Mouse (Mus musculus) megakaryocyte, embryonic 14.5 days (primary cell): ENCODE results near the gene Stx4a. TPM values are rescaled to one million over a fixed set of nuclear protein-coding genes. Genes with fewer than 3 reads are reported as not detected.

Experiments used
- H3K27me3 ChIP-seq: replicated peaks from 2 replicates; pipeline ENCODE3; 2012; ENCODE audit warnings: inconsistent platforms
- H3K36me3 ChIP-seq: replicated peaks from 2 replicates; pipeline ENCODE3; 2012; ENCODE audit warnings: low read length, inconsistent platforms, mixed read lengths
- H3K4me1 ChIP-seq: 2 replicates; pipeline ENCODE4 v1.6.1; 2012; ENCODE audit warnings: inconsistent platforms
- H3K4me3 ChIP-seq: replicated peaks from 2 replicates; pipeline ENCODE3; 2012; ENCODE audit warnings: moderate library complexity, mild to moderate bottlenecking, inconsistent platforms
- H3K9me3 ChIP-seq: 2 replicates; pipeline ENCODE4 v1.6.1; 2012; ENCODE audit warnings: inconsistent platforms
- FLI1 ChIP-seq: IDR thresholded peaks from 2 replicates; pipeline ENCODE4 v1.6.1; 2012; ENCODE audit warnings: low read length, inconsistent platforms, mixed read lengths
- GATA1 ChIP-seq: IDR thresholded peaks from 3 replicates; pipeline ENCODE4 v1.6.1; 2012; ENCODE audit warnings: mixed read lengths, low read length, inconsistent platforms, borderline replicate concordance
- polyA plus RNA-seq: library from polyadenylated mRNA; stranded (reverse); fragments of >175 nt; gene quantifications from 2 replicates; pipeline ENCODE4 v1.2.3, GENCODE M21; 2012; ENCODE audit warnings: low replicate concordance; ENCODE audit not compliant: insufficient read depth

Gene Stx4a
- polyA plus RNA-seq, 1 experiment: 167 TPM

DNA sequence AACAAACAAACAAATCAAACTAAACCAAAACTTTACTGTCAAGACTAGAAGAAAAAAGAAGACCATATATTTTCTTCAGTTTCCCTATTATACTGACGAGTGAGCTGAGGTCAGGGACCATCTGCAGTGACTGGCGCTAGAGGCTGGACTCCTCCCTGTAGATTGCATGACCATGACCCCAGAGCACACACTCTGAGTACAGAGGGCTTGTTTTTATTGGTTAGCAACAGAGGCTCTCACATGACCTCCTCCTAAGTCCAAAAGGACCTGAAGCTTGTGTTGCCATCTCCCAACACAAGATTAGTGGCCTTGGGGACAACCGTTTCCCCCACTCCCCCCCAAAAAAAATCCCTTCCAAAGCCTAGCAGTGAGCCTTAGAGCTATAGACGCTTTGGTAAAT, 10.3 kb upstream of the Stx4a start:
- Histone ChIP-seq H3K4me1 (peaks cover 49% of the 10 kb centered on the region), H3K9me3 (no peaks in the 10 kb centered on the region; the same call in 1 of the 2 replicates), H3K4me3 (no peak overlapping the region), H3K27me3 (peaks cover 6% of the 10 kb centered on the region), H3K36me3 (no peaks in the 10 kb centered on the region)
- TF ChIP-seq FLI1: no peak
- TF ChIP-seq GATA1: no peak

DNA sequence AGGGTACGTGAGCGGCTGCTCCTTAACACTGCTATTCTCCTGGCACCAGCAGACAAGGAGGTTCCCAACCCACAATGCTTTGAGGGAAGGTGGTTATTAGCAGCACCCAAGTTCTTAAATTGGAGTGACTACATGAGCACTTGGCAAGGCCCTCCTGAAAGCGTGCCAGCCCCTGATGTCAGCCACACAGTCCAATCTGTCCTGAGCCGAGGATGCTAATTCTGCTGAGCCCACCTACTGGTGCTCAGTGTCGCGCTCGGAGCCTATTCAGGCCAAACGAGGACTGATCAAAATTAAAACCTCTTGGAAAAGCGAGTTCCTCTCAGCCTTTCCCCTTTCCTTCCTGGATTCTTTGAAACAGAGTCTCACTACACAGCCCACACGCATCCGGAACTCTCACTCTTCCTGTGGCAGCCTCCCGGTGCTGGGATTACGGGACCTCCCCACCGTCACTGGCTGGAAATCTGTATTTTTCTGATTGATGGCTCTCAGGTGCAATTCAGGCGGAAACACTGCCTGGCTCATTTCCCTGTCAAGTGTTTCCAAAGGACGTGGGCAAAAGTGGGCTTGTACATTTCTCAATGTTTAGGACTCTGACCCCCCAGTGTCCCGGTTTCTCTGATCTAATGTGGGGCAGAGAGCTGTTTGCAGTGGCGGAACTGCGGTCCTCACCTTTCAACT, 9.7 kb upstream of the Stx4a start:
- H3K4me3 ChIP-seq: no peak overlapping the region
- H3K36me3 ChIP-seq: no peaks in the 10 kb centered on the region
- H3K9me3 ChIP-seq: no peaks in the 10 kb centered on the region; the same call in 1 of the 2 replicates
- peaks cover 6% of the 10 kb centered on the region for H3K27me3 ChIP-seq
- peaks cover 43% of the 10 kb centered on the region for H3K4me1 ChIP-seq
- TF ChIP-seq GATA1: no peak
- no peak for TF ChIP-seq FLI1

DNA sequence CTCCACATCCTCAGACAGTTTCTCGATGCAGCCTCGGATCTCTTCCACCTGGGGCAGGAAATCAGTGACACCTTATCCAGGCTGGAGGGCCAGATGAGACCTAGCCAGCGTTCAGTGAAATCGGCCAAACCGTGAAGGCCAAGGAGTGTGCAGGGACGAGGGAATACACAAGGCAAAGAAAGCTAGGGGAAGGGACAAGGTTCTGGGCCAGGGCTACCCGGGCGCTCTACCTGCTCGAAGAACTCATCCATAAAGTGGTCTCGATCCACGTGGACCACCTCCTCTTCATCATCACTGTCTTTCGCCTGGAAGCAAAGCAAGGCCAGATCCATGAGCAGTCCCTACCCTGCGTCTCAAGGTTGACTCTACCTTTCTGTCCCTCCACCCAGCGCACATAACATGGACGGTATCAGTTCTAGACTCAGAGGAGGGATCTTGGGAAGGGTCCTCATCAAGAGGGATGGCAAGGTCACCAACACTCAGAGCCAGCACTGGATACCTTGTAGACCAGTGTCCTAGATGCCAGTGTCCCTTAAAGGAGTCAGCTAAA, 8.9 kb upstream of the Stx4a start:
- no peak overlapping the region for H3K4me3 ChIP-seq
- no peaks in the 10 kb centered on the region for H3K36me3 ChIP-seq
- H3K27me3 ChIP-seq: peaks cover 6% of the 10 kb centered on the region
- TF ChIP-seq FLI1 (no peak), GATA1 (no peak)
- H3K4me1 ChIP-seq: peaks cover 43% of the 10 kb centered on the region
- H3K9me3 ChIP-seq: no peaks in the 10 kb centered on the region; the same call in 1 of the 2 replicates

DNA sequence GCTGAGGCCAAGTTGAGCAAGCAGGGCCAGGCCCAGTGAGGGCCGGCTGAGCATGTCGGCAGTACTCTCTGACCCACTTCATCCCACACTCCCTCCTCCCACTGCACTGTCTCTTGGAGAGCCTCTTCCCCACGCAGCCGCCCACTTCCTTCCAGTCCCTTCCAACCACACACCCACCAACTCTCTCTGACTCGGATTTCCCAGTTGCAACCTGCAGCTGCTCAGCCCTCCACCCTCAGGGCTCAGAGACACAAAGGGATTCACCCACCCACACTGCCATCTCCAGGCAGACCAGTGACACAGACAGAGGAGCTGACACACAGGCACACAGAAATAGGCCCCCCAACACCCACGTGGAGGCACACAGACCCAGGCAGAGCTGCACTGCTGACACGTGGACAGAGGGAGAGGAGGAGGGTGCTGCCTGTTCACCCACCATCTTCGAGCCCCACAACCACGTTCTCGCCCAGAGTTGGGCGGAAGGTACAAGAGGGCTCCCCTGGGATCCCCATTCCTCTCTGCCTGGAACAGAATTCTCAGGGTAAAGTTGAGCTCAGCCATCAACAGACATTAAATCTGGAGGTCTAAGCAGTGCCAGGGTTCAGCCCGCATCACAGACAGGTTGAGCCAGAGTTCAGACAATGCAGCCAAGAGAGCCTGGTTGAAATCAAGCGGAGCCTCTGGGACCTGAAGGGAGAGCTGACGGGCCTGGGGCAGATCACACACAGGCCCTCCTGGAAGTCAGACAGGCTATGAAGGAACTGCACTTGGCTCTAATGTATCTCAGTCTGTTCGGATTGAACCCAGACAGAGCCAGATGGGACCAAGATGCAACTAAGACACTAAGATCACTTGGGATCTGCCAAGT, 7.9 kb upstream of the Stx4a start:
- H3K27me3 ChIP-seq: peaks cover 6% of the 10 kb centered on the region
- H3K9me3 ChIP-seq: no peaks in the 10 kb centered on the region
- no peak for TF ChIP-seq FLI1
- no peak for TF ChIP-seq GATA1
- H3K36me3 ChIP-seq: no peaks in the 10 kb centered on the region
- peak overlapping the region; percentile 30 for H3K4me3 ChIP-seq
- H3K4me1 ChIP-seq: peaks cover 46% of the 10 kb centered on the region

DNA sequence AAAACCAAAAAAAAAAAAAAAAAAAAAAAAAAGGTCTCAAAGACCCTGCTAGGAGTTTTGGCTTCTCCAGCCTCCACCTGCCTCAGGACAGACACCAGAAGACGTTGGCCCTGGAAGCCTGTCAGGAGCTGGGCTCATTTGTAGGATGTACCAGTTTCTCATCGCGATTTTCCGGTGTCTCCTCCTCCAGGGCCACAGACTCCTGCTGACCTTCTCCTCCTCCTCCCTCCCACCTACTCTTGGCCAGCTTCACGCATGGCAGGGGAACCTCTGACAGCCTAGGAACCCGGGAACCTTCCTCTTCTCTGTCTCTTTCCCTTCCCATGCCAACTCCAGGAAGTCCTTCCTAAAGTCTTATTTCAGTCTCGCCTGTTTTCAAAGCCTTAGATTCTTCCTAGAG, 7.0 kb upstream of the Stx4a start:
- no peaks in the 10 kb centered on the region for H3K36me3 ChIP-seq
- H3K27me3 ChIP-seq: peaks cover 6% of the 10 kb centered on the region
- H3K9me3 ChIP-seq: no peaks in the 10 kb centered on the region
- no peak overlapping the region for H3K4me3 ChIP-seq
- TF ChIP-seq GATA1 (no peak), FLI1 (no peak)
- H3K4me1 ChIP-seq: peaks cover 48% of the 10 kb centered on the region

DNA sequence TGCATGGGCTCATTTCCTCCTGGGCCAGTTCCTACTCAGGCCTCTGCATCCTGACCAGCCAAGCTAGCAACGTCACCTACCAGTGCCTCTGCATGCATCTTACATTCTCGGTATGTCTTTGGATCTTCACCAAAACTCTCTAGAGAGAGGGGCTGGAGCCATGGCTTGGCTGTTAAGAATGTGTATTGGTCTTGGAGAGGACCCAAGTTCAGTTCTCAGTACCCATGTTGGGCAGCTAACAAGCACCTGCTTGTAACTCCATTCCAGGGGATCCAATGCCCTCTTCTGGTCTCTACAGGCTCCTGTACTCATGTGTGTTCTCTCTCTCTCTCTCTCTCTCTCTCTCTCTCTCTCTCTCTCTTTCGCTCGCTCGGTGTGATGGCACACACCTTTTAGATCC, 6.3 kb upstream of the Stx4a start:
- no peaks in the 10 kb centered on the region for H3K9me3 ChIP-seq
- no peak overlapping the region for H3K4me3 ChIP-seq
- H3K4me1 ChIP-seq: peaks cover 48% of the 10 kb centered on the region
- TF ChIP-seq FLI1 (no peak), GATA1 (no peak)
- no peaks in the 10 kb centered on the region for H3K36me3 ChIP-seq
- H3K27me3 ChIP-seq: peaks cover 6% of the 10 kb centered on the region

DNA sequence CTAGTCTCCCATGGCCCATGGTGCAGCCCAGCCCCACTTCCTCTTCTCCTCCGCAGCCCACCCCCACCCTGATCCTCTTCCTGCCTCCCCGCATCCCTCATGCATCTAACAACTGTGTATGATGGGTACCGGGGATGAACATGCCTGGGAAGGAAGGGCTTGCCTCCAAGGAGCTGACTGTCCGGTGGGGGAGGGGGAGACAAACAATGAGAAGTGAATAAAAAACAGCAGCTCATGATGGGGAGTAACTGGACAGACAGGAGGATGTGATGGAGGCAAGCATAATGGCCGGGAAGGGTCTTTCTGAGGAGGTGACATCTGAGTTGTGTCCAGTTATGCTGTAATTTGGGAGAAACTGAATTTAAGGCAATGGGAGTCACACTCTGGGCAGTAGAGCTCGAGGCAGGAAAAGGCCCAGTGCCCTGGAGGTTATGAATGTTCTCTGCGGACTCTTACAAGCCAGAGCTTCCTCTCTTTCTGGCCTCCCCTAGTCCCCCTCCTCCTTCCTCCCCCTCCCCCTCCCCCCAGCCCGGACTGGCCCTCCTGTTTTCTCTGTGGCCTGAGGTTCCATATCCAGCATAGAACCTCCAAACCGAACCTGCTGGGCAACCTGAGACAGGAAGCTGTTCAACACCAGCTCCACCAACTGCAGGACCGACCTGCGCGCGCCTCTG, 3.1 kb upstream of the Stx4a start:
- Histone ChIP-seq H3K4me1 (peaks cover 31% of the 10 kb centered on the region), H3K27me3 (peaks cover 27% of the 10 kb centered on the region), H3K36me3 (no peaks in the 10 kb centered on the region), H3K9me3 (no peaks in the 10 kb centered on the region), H3K4me3 (no peak overlapping the region)
- TF ChIP-seq FLI1 (no peak), GATA1 (no peak)

DNA sequence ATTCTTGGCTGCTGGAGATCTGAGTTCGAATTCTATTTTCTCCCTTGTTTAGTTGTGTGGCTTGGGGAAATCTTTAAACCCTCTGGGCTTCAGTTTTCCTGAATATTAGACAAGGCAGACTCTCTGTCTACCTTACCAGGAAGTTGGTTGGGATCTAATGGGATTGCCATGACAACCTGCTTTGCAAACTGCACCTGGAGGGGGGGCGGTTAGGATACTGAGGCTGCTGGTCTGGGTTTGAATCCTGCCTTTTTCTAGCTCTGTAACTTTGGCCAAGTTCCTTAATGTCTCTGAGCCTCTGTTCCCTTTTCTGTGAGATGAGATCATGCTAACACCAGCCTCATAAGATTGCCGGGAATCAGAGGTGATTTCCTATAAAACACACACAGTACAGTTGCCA, 1.6 kb upstream of the Stx4a start:
- no peak overlapping the region for H3K4me3 ChIP-seq
- peaks cover 3% of the 10 kb centered on the region; the same call in 1 of the 2 replicates for H3K9me3 ChIP-seq
- peaks cover 32% of the 10 kb centered on the region for H3K27me3 ChIP-seq
- no peak for TF ChIP-seq FLI1
- TF ChIP-seq GATA1: no peak
- peaks cover 22% of the 10 kb centered on the region for H3K4me1 ChIP-seq
- no peaks in the 10 kb centered on the region for H3K36me3 ChIP-seq
